Mouse (Mus musculus): ENCODE data around the gene Ovol3.

DNA sequence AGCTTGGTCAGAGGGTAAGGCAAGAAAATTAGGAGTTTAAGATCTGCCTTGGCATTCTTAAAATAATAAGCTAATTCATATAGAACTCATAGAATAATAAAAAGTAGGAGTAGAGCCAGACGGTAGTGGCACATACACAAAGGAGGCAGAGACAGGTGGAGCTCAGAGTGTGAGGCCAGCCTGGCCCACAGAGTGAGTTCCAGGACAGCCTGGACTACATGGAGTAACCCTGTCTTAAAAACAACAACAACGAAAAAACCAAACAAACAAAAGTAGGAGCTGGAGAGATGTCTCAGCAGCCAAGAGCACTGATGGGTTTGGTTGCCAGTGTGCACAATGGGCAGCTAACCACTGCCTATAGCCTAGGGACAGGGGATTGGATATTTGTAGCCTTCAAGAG lies 18.2 kb downstream of the Ovol3 start:
- TF ChIP-seq CTCF (IDR thresholded peaks at IDR 0.05; ENCODE audit: low read depth, low read length) (no peak), POLR2A (IDR thresholded peaks at IDR 0.05; ENCODE audit: borderline replicate concordance, low read depth, low read length) (no peak)
